Mouse (Mus musculus): ENCODE data around the gene Vmp1.

Gene Vmp1

DNA sequence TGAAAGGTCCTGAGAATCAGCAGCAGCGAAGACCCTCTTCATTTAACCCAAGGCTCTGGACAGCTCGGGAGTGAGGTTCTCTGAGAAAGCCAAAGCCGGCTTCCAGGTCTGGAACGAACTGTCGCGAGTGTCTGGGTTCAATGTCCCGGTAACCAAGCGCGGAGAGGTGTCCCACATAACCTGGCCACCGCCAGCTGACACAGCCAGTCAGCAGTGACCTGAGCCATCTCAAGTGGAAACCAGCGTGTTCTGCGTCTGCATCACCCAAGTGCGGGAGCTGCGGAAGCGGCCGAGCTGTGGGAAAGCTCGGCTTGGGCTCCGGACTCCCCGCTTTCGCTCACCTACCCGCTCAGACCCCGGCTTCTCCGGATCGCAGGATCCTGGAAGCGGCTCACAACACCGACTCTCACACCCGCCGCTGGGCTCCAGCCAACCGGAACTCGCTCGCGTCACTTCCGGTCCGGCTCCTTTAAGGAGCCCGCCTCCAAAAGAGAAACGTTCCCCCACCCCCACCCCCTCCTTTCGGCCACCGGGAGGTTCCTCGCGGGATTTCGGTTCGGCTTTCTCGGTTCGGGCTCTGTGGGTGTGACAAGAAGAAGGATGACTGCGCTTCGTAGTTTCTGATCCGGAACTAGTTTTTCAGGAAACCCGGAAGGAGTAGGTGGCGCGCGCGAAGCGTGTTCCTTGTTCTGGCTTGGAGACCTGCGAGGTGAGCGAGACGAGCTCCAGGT is at the start of gene Vmp1, which contains the start of gene Ptrh2:
TSS of gene Vmp1 (minus strand) at position 442 of the 731 bp plus-strand sequence.
TSS of gene Ptrh2 (plus strand) at position 591 of the 731 bp plus-strand sequence.
- DNase-seq (ENCODE audit: low spot score in 2 of 2), result peak; percentile 83 to 84

DNA sequence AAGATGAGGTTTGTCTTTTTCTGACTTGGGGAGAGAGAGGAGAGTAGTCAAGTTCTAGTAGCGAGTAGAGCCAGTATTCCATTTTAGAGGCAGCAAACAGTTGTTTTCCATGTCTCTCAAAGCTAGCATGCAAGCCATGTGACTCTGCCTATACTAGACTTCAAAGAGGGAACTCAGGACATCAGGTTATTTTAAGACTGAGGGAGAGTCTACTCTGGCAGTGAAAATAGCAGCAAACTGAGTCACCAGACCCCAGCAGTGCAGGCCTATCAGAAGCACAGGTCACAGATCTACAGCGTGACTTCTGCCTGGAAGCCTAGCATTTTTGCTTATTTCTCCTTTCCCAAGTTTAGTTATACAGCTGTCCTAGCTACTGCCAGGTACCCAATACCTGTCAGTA is 47.8 kb upstream of the Vmp1 start:
- no peak for DNase-seq (ENCODE audit: low spot score in 2 of 2)

DNA sequence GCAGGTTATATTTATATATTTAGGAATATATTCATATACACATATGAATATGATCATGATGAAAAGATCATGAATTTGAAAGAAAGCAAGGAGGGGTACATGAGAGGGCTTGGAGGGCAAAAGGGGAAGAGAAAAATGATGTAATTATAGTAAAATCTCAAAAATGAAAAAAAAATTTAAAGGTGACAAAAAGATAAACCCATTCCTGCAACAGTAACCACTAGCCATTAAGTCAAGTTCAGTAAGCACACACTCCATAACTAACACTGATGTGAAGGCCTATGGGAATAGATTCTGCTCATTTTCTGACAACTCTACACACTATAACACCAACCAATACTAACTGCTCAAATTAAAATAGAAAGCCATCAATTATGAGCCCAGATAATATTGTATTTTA is 42.0 kb upstream of the Vmp1 start:
- no peak for DNase-seq (ENCODE audit: low spot score in 2 of 2)

DNA sequence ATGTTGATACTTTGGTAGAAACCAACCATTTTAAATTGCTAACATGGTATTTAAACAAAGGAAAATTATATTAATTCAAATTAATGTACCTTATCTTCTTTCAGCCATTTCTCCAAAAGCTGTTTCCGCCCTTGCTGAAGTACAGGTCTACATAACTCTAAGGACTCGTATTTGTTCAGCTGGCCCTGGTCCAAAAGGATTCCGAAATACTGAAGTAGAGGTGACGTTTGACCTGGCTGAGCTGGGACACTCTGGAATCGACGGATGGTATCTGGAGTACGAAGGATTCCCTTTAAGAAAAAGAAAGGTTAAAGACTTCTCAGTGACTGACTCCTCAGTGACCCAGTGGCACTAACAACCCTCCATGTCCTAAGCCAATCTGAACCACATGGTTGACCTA is 41.3 kb upstream of the Vmp1 start:
- no peak for DNase-seq (ENCODE audit: low spot score in 2 of 2)

DNA sequence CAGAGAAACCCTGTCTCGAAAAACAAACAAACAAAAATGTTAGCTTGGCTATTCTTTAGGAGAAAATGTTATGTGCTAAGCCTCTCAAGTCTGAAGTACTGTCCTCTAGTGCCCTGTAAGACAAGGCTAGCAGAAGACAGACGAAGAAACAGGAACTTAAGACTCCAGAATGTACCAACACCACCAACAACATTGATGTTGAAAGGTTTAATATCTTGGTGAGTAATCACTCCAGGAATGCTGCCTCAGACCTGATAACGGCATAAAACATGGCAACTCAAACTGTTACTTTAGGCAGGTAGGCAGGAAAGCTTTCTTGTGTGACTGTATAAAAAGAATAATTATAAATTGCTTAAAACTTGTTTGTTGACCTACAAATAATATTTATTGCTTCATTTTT is 40.4 kb upstream of the Vmp1 start:
- no peak for DNase-seq (ENCODE audit: low spot score in 2 of 2)

DNA sequence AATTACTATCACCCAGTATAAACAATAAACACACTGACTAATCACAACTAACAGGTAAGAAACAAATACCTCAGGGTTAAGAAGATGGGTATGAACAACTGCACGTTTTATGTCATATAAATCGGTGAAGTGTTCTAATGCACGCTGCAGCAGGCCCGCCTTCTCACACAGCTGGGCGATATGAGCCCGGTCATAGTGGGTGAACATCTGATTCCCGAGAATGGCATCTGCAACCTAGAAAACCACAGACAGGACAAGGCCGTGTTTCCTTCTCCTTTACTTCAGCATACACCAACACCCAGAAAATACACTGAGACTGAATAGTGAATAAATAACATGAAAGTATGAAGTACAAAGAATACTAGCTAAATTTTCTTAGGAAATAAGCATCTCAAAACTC is 35.8 kb upstream of the Vmp1 start:
- no peak for DNase-seq (ENCODE audit: low spot score in 2 of 2)

DNA sequence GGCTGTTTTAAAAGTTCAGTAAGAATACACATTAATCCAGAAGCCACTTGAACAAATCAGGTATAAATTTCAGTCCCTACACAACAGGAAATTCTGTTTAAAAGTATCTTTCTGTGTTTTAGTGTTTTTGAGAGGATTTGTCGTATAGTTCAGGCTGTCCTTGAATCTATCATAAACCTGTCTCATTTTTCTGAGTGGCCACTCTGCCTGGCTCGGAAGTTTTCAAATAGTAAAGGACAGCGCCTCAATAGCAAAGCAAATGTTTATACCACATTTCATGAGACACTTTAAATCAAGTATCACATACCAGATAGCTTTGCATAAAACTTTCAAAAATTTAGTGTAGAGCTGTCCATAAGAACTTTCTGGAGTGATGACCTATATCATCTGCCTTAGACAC is 34.7 kb upstream of the Vmp1 start:
- no peak for DNase-seq (ENCODE audit: low spot score in 2 of 2)

DNA sequence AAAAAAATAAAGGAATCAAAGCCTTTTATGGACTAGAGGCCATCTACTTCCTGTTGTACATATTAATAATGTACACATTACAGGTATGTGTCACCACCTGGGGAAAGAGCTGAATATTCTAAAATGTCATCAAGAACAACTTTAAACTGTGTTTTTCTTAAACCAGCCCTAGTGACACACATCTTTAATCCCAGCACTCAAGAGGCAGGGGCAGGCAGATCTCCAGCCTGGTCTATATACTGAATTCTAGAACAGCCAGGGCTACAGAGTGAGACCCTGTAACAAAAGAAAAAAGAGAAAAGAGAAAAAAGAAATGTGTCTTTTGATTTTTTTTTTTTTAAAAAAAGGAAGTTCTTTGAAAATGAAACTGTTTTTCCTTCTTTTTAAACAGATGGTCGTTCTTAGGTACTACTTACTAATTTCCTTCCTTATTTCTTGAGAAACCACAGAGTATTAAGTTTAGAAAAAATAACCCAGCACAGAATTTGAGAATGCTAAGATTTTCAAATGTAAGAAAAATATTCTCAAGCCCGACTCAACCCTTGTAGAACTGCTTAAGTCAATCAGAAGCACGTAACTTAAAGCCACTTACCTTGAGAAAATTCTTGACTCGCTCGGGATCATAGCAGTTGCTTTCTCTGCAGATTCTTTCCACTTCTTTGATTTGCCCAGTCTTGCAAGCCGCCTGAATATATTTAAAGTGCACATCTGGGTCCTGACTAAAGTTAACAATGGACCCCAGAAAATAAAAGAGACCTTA is 33.9 kb upstream of the Vmp1 start:
- DNase-seq (ENCODE audit: low spot score in 2 of 2), result no peak

DNA sequence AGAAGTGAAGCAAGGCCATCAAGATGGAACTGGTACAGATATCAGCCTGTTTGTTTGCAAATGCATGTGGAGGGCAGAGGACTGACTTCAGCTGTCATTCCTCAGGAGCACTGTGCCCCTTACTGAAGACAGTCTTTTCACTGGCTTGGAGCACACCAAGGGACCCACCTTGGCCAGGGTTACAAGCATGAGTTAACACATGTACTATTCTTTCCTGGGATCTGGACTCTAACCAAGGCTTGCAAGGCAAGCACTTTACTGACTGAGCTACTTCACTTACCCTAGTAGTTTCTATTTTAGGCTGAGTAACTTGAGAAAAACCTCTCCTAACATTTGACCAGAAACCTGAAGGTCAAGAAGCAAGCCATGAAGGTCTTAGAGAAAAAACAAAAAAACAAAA is 31.0 kb upstream of the Vmp1 start:
- DNase-seq (ENCODE audit: low spot score in 2 of 2), result no peak

DNA sequence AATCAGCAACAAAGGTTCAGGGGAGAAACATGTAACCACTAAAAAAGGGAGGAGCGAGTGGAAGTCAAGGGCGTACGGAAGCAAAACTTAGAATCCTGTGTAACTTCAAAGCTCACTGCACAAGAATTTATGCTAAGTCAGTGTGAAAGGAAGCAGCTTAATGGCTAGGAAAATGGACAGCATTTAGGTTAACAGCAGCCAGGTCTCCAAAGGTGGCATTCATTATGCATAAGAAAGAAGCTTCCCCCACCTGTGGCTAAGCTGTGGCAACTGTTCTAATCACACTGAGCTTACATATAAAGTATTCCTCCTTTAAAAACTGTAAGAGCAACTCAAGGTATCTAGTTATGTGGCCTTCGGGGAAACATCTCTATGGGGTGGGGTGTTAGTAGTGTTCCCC is 17.5 kb upstream of the Vmp1 start:
- DNase-seq (ENCODE audit: low spot score in 2 of 2), result no peak

DNA sequence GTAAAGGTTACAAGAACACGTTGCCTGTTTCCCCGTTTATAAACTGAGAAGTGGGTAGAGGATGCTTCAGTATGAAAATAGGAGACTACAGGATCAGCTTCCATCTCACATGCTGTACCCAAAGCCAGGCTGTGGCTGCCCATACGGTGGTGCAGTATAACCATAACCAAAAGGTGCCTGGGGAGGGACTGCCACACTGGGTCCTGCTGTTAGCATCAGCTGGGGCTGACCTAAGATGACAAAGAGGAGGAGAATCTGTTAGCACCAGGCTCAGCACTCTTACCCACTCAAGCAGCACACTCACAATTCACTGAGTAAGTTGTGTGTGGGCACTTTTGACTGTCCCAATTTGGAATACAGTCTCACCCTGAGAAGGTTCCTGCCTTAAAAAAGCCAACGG is 11.8 kb upstream of the Vmp1 start:
- DNase-seq (ENCODE audit: low spot score in 2 of 2), result no peak

DNA sequence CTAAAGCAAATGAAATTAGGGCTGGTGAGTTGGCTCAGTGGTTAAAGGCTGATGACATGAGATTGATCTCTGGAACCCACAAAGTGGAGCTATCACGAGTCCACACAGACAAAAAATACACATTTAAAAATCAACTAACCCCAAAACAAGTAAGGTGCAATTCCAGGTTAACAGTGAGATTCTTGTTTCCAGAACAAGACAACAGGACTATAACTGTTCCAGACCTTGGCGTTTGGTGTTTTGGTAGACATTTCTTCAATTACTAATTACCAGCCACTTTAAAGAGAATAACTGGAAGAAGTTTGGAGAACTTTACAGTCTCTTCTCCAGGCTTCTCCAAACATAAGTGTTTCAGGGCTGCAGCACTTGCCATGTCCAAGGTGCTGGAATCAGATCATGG is 8.9 kb upstream of the Vmp1 start:
- DNase-seq (ENCODE audit: low spot score in 2 of 2), result no peak

DNA sequence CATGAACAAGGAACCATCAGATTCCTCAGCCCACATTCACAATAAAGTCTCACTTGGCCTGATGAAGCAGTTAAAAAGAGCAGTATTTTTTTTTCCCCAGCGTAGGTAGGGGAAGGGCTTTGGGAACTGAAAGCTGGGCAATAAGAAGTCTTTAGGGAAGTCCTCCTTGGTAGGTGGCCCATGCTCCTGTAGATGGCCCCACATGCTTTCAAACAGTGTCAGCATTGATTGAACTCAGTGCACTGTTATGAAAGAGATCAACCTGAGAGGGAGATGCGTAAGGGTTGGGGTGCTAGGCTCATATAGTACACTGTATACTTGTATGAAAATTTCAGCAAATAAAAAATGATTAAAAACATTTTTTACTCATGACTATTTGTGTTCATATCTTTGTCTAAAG is 8.3 kb upstream of the Vmp1 start:
- no peak for DNase-seq (ENCODE audit: low spot score in 2 of 2)

DNA sequence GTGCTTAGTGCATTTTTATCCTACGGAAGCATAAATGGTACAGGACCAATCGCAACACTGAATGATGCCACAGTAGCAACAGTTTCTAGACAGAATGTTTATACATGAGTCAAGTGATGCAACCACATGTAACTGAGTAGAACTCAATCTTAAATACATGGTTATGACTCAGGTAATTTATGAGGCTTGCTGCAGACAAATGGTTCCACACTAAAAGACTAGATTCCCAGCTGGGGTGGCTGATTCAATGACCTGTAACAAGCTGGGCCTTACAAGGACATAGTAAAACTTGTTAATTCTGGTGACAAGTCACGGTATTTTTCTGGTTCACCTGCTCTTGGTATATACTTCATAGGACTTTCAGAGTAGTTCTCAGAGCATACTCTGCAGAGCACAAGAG is 7.8 kb upstream of the Vmp1 start:
- no peak for DNase-seq (ENCODE audit: low spot score in 2 of 2)

DNA sequence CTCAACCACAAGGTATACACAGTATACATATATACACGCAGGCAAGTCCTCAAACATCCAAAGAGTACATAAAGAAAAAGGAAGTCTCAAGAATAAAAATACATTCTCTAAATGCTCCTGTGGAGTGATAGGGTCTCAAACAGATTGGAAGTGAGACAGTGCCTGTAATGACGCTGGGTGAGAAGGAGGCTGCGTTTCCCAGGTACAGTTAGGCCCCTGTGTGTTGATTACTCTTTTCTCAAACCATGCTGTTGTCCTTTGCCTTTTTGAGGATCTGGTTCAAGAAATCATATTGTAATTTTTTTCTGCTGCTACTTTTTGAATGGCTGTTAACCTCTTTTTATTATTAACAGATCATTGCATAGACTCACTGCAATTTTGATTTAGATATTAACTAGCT is 6.7 kb upstream of the Vmp1 start:
- no peak for DNase-seq (ENCODE audit: low spot score in 2 of 2)

DNA sequence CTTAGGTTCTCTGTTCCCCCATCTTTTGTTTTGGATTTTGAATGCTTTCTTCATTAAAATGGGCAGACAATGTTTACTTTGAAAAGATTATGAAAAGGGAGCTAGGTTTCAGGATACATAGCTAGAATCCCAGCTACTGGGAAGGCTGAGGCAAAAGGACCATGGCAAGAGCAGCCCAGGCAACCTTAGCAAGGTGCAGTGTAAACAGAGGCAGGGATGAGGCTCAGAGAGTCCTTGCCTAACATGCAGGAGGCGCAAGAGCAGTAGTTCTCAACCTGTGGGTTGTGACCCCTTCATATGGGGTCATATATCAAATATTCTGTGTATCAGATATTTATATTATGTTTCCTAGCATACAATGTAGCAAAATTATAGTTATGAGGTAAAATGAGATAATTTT is 1.7 kb upstream of the Vmp1 start:
- no peak for DNase-seq (ENCODE audit: low spot score in 2 of 2)

DNA sequence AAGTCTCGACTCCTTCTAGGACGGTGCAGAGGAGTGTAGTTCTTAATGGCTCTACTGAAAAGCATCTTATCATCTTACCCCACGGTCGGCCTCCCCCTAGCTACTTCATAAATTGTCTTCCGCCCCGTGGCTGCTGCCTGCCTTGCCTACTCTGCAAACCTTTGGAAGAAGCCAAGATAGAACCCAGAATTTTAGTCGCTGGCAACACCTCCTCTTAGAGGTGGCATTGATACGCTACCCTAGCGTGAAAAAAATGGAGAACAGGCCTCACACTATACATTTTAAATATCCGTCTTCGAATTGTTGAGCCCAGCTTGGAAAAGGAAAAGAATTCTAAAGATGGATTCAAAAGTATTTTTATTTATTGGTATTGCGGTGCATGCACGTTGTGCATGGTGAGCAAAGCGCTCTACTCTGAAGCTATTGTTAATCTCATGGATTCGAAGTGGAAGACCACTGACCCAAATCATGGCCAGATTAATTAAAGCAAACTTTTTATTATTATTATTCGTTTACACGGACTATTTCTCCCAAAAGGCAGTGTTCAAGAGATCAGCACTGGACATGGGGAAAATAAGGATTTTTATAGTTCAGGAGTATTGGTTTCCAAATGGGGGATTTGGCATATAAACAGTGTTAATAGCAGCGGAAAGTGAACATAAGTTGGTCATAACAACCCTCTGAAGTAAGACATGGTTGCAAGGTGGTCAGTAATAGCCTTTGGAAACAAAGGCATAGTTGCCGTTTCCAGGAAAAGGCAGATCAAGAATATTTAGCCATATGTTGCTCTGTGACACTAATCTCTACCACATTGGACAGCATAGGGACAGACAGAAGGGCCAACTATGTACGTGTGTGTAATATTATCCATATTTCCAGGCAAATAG is 733 bp upstream of the Vmp1 start:
- no peak for DNase-seq (ENCODE audit: low spot score in 2 of 2)

DNA sequence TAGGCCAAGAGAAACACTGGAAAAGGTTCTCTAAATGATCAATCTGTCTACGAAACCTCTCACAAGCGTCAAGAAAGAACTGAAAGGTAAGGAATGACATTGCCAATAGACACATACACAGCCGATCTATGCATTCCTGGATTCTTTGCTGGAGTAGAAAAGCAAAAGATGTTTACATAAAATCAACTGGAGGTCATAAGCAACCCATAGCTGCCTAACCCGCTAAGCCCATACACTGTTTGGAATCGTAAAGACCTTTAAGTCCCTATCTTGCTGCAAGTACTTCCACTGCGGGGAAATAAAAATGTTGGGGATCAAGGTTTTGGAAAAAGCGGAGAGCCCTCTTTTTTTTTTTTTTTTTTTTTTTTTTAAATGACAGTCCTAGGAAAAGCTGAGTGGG is 775 bp downstream of the Vmp1 start:
- no peak for DNase-seq (ENCODE audit: low spot score in 2 of 2)

DNA sequence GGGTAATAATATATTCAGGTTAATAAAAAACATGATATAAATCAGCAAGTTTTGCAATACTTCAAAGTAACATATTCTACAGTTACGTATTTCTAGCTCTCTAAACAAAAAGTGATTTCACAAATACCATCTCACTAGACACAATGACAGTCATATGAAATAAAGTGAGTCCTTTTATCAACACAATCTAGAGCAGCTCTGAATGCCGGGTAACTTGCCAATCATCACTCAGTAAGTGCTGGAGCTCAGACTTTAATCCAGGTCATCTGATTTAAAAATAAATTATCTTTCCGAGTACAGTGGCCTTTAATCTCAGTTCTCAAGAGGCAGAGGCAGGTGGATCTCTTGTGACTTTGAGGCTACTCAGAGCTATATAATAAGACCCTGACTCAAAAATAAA is 2.2 kb downstream of the Vmp1 start:
- no peak for DNase-seq (ENCODE audit: low spot score in 2 of 2)

DNA sequence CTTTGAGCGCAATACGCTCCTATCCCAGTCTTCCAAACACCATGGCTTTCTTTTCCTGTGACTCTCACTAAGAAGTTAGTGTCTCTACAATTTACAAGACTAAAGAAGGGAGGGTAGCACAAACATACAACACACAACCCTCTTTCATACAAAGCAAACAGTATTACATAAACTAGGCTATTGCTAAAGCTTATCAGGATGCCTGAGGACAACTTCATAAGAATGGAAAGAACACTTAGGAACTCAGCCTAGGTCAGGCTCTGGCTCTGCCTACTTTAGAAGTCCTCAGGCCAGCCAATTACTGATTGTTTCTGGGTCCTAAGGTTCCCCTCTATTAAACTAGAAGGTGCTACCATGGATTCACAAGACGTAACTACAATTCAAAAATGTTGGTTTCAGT is 2.9 kb downstream of the Vmp1 start:
- no peak for DNase-seq (ENCODE audit: low spot score in 2 of 2)

DNA sequence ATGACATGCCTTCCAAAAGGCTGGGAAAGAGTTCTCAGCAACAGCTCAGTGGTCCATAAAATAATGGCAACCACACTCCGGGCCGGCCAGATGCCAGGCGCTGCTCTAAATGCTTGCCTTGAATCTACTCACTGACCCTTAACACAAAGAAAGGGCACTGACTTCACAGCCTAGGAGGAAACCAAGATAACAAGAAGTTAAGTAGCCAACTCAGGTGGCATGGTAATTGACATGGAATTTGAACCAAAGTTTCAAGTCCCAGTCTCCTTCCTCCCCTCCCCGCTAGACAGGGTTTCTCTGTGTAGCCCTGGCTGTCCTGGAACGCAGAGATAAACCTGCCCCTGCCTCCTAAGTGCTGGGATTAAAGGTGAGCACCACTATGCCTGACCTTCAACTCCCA is 4.7 kb downstream of the Vmp1 start:
- DNase-seq (ENCODE audit: low spot score in 2 of 2), result no peak

DNA sequence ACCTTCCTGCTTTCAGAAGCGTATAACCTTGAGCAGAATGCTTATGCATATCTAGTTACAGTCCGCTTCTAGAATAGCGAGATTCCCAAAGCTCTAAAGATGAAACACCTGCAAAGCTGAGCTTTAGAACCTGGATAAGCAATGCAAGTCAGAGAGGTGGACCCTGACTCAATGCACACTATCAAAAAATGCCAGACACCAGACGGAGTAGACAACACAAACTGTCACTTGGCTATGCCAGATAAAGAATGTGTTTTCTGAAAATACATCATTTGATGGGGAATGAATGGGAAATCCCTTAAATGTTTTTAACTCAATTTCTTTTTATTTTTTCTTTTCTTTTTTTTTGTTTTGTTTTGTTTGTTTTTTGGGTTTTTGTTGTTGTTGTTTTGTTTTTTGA is 8.1 kb downstream of the Vmp1 start:
- no peak for DNase-seq (ENCODE audit: low spot score in 2 of 2)

DNA sequence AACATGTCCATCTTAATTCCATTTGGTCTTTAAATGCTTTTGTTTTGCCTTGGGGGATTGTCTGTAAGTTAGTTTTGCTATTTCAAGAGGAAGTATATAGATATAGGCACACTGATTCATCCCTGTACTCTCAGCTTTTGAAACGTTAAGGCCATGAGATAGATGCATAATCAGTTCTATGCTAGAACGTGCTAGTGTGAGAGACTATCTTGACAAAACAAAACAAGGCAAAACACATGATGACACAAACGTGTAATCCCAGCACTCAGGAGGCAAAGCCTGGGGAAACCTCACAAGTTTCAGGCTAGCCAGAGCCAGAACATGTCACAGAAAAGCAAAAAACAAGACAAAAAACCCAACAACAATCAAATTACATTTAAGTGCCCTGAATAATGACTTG is 10.9 kb downstream of the Vmp1 start:
- no peak for DNase-seq (ENCODE audit: low spot score in 2 of 2)
